Mouse (Mus musculus) liver, adult 2 months (tissue): Measurements from ENCODE around the gene Myo5a.

Experiments used
- CTCF ChIP-seq: fragments of 200-500 bp; IDR thresholded peaks from 2 replicates; pipeline ENCODE4 v1.5.1; 2011; ENCODE audit warnings: low read depth, low read length, control low read depth
- POLR2A ChIP-seq: fragments of 200-500 bp; IDR thresholded peaks from 2 replicates; pipeline ENCODE4 v1.6.1; 2011; ENCODE audit warnings: low read length, control low read depth; ENCODE audit not compliant: insufficient read depth; ENCODE audit errors: extremely low read depth

DNA sequence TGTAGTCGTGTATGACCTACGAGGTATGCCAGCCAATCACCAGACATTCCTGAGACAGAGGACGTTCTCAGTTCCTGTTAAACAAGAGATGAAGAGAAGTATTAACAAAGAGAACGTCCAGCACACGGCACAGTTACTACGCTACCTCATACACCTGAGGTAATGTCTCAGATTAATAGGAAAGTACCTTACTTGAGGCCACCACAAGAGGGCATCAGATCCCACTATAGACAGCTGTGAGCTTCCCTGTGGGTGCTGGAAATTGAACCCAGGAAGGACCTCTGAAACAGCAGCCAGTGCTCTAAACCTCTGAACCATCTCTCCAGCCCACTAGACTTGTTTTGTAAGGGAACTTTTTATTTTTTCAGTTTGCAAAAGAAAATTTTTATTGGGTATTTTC lies 45.1 kb upstream of the Myo5a start:
- no peak for TF ChIP-seq POLR2A
- TF ChIP-seq CTCF, result peak; percentile 31; the same call in 1 of the 2 replicates
